ENCODE assay signal across 8 mouse cellular contexts in the genomic region with DNA sequence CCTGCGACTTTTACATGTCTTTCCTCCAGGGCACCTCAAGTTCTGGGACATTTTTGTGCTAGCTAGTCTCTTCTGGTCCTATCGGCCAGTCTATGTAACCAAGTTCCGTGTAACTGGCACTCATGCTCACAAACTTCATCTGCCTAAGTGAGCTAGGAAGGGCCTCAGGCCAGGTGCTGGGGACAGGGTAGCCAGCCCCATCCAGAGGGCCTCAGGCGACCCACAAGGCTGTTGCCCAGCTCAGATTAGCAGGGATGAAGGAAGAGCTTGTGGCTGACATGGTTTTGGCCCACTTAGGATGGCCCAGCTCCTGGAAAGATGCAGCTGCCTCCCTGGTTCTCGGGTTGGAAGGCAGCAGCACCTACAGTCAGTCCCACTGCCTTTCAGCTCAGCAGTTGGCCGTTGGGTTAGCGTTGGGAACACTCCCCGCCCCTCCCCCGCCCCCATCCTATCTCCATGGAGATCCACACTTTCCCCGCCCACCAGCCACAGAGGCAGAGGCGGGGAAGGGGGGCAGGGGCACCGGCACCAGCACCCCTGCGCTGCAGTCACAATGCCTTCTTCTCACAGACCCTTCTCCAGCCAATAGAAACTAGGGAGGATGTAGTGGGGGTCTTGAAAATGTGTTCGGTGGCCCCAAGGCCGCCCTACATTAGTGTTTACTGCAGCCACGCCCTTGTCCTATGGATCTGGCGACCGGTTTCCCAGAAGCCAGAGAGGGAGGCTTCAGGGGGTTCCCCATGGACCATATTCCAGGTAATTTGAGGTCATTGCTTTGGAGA. TPM values are rescaled to one million over a fixed set of nuclear protein-coding genes. Genes with fewer than 3 reads are reported as not detected.
DNase-seq lines count a peak whose midpoint lies in the region; ATAC-seq and TF ChIP-seq lines count a peak whose summit lies in the region.

No protein-coding gene starts in this region.

- DNase-seq in lung, embryonic 14.5 days = peak; percentile 80
- DNase-seq in lung, adult 2 months = no peak
- DNase-seq in embryo, embryonic 11.5 days (ENCODE audit: low read depth, low spot score) = peak; percentile 72
- peak; percentile 88 for DNase-seq in hindbrain, embryonic 10.5 days (ENCODE audit: low spot score)
- peak; percentile 87 for DNase-seq in limb, embryonic 10.5 days (ENCODE audit: low spot score)

- TF ChIP-seq POLR2A in lung, adult 2 months (IDR thresholded peaks at IDR 0.05; ENCODE audit: borderline replicate concordance, extremely low read depth, low read depth, low read length) = no peak
- TF ChIP-seq POLR2A in myocyte (IDR thresholded peaks at IDR 0.05; ENCODE audit: insufficient read length, low read depth) = no peak

- H3ac ChIP-seq in myocyte (ENCODE audit: control insufficient read depth, insufficient read length) = no peak overlapping the region

- H3K27ac ChIP-seq in lung, embryonic 14.5 days (ENCODE audit: low read depth) = peak overlapping the region; percentile 33; the same call in 1 of the 2 replicates
- peak overlapping the region; percentile 90 for H3K27ac ChIP-seq in hindbrain, embryonic 10.5 days
- H3K27ac ChIP-seq in limb, embryonic 10.5 days = peak overlapping the region; percentile 86

- TF ChIP-seq CTCF in lung, embryonic 14.5 days (IDR thresholded peaks at IDR 0.05; ENCODE audit: low read depth) = no peak
- TF ChIP-seq CTCF in lung, adult 2 months (IDR thresholded peaks at IDR 0.05; ENCODE audit: insufficient read depth, low read length) = no peak

- peak overlapping the region; percentile 23 for H3K4me3 ChIP-seq in lung, embryonic 14.5 days (ENCODE audit: low read depth, low read length)
- no peak overlapping the region for H3K4me3 ChIP-seq in lung, adult 2 months (replicated peaks; ENCODE audit: extremely low read depth, low read depth, low read length)
- H3K4me3 ChIP-seq in hindbrain, embryonic 10.5 days = peak overlapping the region; percentile 45
- peak overlapping the region; percentile 46 for H3K4me3 ChIP-seq in limb, embryonic 10.5 days
- no peak overlapping the region for H3K4me3 ChIP-seq in myocyte

- ATAC-seq in lung, embryonic 14.5 days (ENCODE audit: insufficient read depth) = peak; percentile 82
- ATAC-seq in inflammation-experienced regulatory T-cells, adult 6 months = no peak
- ATAC-seq in activated CD4-positive, CD25-positive, alpha-beta regulatory T cell, adult 4 months = no peak

- H3K36me3 ChIP-seq in lung, embryonic 14.5 days (ENCODE audit: insufficient read depth) = peaks cover 14% of the 10 kb centered on the region; the same call in 1 of the 2 replicates
- H3K36me3 ChIP-seq in hindbrain, embryonic 10.5 days = peaks cover 18% of the 10 kb centered on the region
- H3K36me3 ChIP-seq in limb, embryonic 10.5 days = peaks cover 38% of the 10 kb centered on the region
- peaks cover 8% of the 10 kb centered on the region for H3K36me3 ChIP-seq in myocyte (ENCODE audit: control insufficient read depth, insufficient read depth)

- no peaks in the 10 kb centered on the region for H3K79me2 ChIP-seq in myocyte (ENCODE audit: control insufficient read depth, insufficient read depth)

- no peaks in the 10 kb centered on the region for H3K27me3 ChIP-seq in lung, embryonic 14.5 days (ENCODE audit: insufficient read depth, low read length)
- no peaks in the 10 kb centered on the region for H3K27me3 ChIP-seq in hindbrain, embryonic 10.5 days (ENCODE audit: insufficient read depth, poor library complexity, severe bottlenecking)
- no peaks in the 10 kb centered on the region for H3K27me3 ChIP-seq in limb, embryonic 10.5 days (ENCODE audit: low read depth, poor library complexity, severe bottlenecking)
- H3K27me3 ChIP-seq in myocyte (ENCODE audit: control insufficient read depth, insufficient read depth, insufficient read length) = no peaks in the 10 kb centered on the region

- no peaks in the 10 kb centered on the region for H3K9me3 ChIP-seq in lung, embryonic 14.5 days (ENCODE audit: low read depth, low read length)
- H3K9me3 ChIP-seq in hindbrain, embryonic 10.5 days = no peaks in the 10 kb centered on the region
- no peaks in the 10 kb centered on the region for H3K9me3 ChIP-seq in limb, embryonic 10.5 days (replicated peaks)

- H3K4me1 ChIP-seq in lung, embryonic 14.5 days (ENCODE audit: insufficient read depth) = 0 out of 2 replicates have a peak, but pooled peaks cover 4% of the 10 kb centered on the region
- 0 out of 2 replicates have a peak, but pooled peaks cover 5% of the 10 kb centered on the region for H3K4me1 ChIP-seq in lung, adult 2 months (ENCODE audit: control insufficient read depth, insufficient read depth, low read length)
- peaks cover 47% of the 10 kb centered on the region for H3K4me1 ChIP-seq in hindbrain, embryonic 10.5 days (replicated peaks)
- H3K4me1 ChIP-seq in limb, embryonic 10.5 days = peaks cover 33% of the 10 kb centered on the region

- H3K9ac ChIP-seq in lung, embryonic 14.5 days = peak overlapping the region; percentile 36; the same call in 1 of the 2 replicates

- 7% methylated on average over 18 of the region's 18 CpGs for WGBS in lung, embryonic 14.5 days
- WGBS in lung, adult 2 months = 20% methylated on average over 18 of the region's 18 CpGs
- WGBS in hindbrain, embryonic 10.5 days = 7% methylated on average over 18 of the region's 18 CpGs
- WGBS in limb, embryonic 10.5 days = 5% methylated on average over 18 of the region's 18 CpGs

- H3K4me2 ChIP-seq in lung, embryonic 14.5 days = peak overlapping the region; percentile 58
- H3K4me2 ChIP-seq in myocyte (ENCODE audit: low read depth) = no peak overlapping the region

TF ChIP-seq in myocyte, 11 proteins besides CTCF, POLR2A, EP300 and RAD21:
- TF ChIP-seq POLR2AphosphoS2 (IDR thresholded peaks at IDR 0.05; ENCODE audit: insufficient read length, low read depth) = peak; percentile 59
- no peak for TF ChIP-seq REST (IDR thresholded peaks at IDR 0.05; ENCODE audit: insufficient read depth, insufficient read length)
- TF ChIP-seq MYOG (IDR thresholded peaks at IDR 0.05; ENCODE audit: control insufficient read depth in 1 of 3, insufficient read depth in 1 of 3, insufficient read length in 2 of 3, low read depth in 2 of 3) = peak in 1 of 3 experiments; percentile 2

RNA-seq across cellular contexts. Expression of gene H1fx, which starts 12.5 kb away (rescaled TPM):
- polyA plus RNA-seq in lung, embryonic 14.5 days (2014; fragmentation: Nextera tagmentation; extraction: Ambion mirVana) = 62.9 and 74.4 TPM in 2 replicates
- 4.1 and 5.3 TPM in 2 replicates for polyA plus RNA-seq in lung, adult 2 months (2012; rRNA removed)
- 26.5 and 33.1 TPM in 2 replicates for polyA plus RNA-seq in hindbrain, embryonic 10.5 days (2016; fragmentation: Nextera tagmentation; extraction: Ambion mirVana)
- 40.2 and 46.3 TPM in 2 replicates for polyA plus RNA-seq in limb, embryonic 10.5 days (2016; fragmentation: Nextera tagmentation; extraction: Ambion mirVana)
- polyA plus RNA-seq in myocyte (2012; fragmentation: generic; extraction: Trizol) = 84.3 TPM
- not detected for polyA plus RNA-seq in inflammation-experienced regulatory T-cells, adult 6 months (2017; shearing (Covaris generic))
- not detected for polyA plus RNA-seq in activated CD4-positive, CD25-positive, alpha-beta regulatory T cell, adult 4 months (2017; shearing (Covaris generic))

RNA-seq across cellular contexts. Expression of gene Rab7, which starts 51.1 kb away (rescaled TPM):
- polyA plus RNA-seq in lung, embryonic 14.5 days (2014; fragmentation: Nextera tagmentation; extraction: Ambion mirVana) = 216 and 218 TPM in 2 replicates
- polyA plus RNA-seq in lung, adult 2 months (2012; rRNA removed) = 160 and 241 TPM in 2 replicates
- polyA plus RNA-seq in hindbrain, embryonic 10.5 days (2016; fragmentation: Nextera tagmentation; extraction: Ambion mirVana) = 208 and 238 TPM in 2 replicates
- 206 and 208 TPM in 2 replicates for polyA plus RNA-seq in limb, embryonic 10.5 days (2016; fragmentation: Nextera tagmentation; extraction: Ambion mirVana)
- 181 TPM for polyA plus RNA-seq in myocyte (2012; fragmentation: generic; extraction: Trizol)
- polyA plus RNA-seq in inflammation-experienced regulatory T-cells, adult 6 months (2017; shearing (Covaris generic)) = 100 to 1,000 TPM; 271 to 323 (median 302) TPM
- 100 to 1,000 TPM; 294 to 336 TPM for polyA plus RNA-seq in activated CD4-positive, CD25-positive, alpha-beta regulatory T cell, adult 4 months (2017; shearing (Covaris generic))

Comparison
In these comparisons a context has a peak if more than half of its experiments do, and no peak if none do; other contexts are left out.
1. H3K4me3 ChIP-seq: peak in lung, embryonic 14.5 days (single experiment), hindbrain, embryonic 10.5 days (single experiment) and limb, embryonic 10.5 days (single experiment); none in lung, adult 2 months (single experiment) and myocyte (single experiment).
2. H3K27ac ChIP-seq: peak in every context shown above with its lines; median percentile 90 in hindbrain, embryonic 10.5 days; 86 in limb, embryonic 10.5 days; 33 in lung, embryonic 14.5 days.